Mouse (Mus musculus) urinary bladder, postnatal 25 days (tissue): ENCODE data around the gene Lamc2.
A peak's percentile ranks its signal among the peaks of the same experiment; 100 is the strongest.
"Not testable (repeated sequence)": the region's sequence is repeated elsewhere in the genome, so short reads cannot be mapped to it uniquely, and the experiment has no call there.

Experiments
- DNase-seq: peaks from one replicate; pipeline ENCODE4 v3.0.0; 2022; ENCODE audit warnings: low spot score

The Lamc2 gene

GRCm38 (mm10) chr1:153095328-153095727 lies 90.9 kb downstream of the Lamc2 start:
- no peak for DNase-seq

- no peak for DNase-seq
Observed at GRCm38 (mm10) chr1:153094226-153095076, 91.8 kb downstream of the Lamc2 start.

- no peak for DNase-seq
Observed at GRCm38 (mm10) chr1:153093581-153093980, 92.7 kb downstream of the Lamc2 start.

- no peak for DNase-seq
Observed at GRCm38 (mm10) chr1:153093172-153093571, 93.1 kb downstream of the Lamc2 start.

GRCm38 (mm10) chr1:153092237-153092975 lies 93.8 kb downstream of the Lamc2 start:
- peak; percentile 72 for DNase-seq

GRCm38 (mm10) chr1:153091438-153092236 lies 94.6 kb downstream of the Lamc2 start:
- DNase-seq = peak; percentile 51

- DNase-seq = no peak
Observed at GRCm38 (mm10) chr1:153090807-153091206, 95.4 kb downstream of the Lamc2 start.

GRCm38 (mm10) chr1:153090081-153090480 lies 96.2 kb downstream of the Lamc2 start:
- no peak for DNase-seq

GRCm38 (mm10) chr1:153087771-153088170 lies 98.5 kb downstream of the Lamc2 start:
- no peak for DNase-seq

GRCm38 (mm10) chr1:153085198-153085597 lies 101.0 kb downstream of the Lamc2 start:
- DNase-seq = no peak

GRCm38 (mm10) chr1:153084191-153084590 lies 102.1 kb downstream of the Lamc2 start:
- no peak for DNase-seq

GRCm38 (mm10) chr1:153083233-153083632 lies 103.0 kb downstream of the Lamc2 start:
- not testable (repeated sequence) for DNase-seq

GRCm38 (mm10) chr1:153075955-153076354 lies 110.3 kb downstream of the Lamc2 start:
- DNase-seq = no peak

GRCm38 (mm10) chr1:153075087-153075736 lies 111.0 kb downstream of the Lamc2 start:
- no peak for DNase-seq

- no peak for DNase-seq
Observed at GRCm38 (mm10) chr1:153073441-153073840, 112.8 kb downstream of the Lamc2 start.
